Mouse (Mus musculus) kidney, adult 10 weeks (tissue): ENCODE data around the gene Slc12a5. TPM values are rescaled to one million over a fixed set of nuclear protein-coding genes. Genes with fewer than 3 reads are reported as not detected.

Experiments
- polyA plus RNA-seq: library from polyadenylated mRNA; stranded (reverse); fragments of 350-450 nt; fragmentation: Illumina TruSeq; extraction: RNeasy Lipid Tissue Mini Kit (QIAGEN cat#74804); gene quantifications from one replicate; pipeline ENCODE4 v1.2.3, GENCODE M21; 2014; ENCODE audit warnings: low read depth, low replicate concordance

Slc12a5 gene
- 1.7 TPM for polyA plus RNA-seq

GRCm38 (mm10) chr2:164960716-164961441 lies at the start of gene Slc12a5:
Gene Slc12a5, plus strand, starts transcription at chr2:164960802.

GRCm38 (mm10) chr2:164911086-164912048 lies 49.2 kb upstream of the Slc12a5 start, which contains the start of gene Zfp335:
Gene Zfp335, minus strand, starts transcription at chr2:164911757.

DNA sequence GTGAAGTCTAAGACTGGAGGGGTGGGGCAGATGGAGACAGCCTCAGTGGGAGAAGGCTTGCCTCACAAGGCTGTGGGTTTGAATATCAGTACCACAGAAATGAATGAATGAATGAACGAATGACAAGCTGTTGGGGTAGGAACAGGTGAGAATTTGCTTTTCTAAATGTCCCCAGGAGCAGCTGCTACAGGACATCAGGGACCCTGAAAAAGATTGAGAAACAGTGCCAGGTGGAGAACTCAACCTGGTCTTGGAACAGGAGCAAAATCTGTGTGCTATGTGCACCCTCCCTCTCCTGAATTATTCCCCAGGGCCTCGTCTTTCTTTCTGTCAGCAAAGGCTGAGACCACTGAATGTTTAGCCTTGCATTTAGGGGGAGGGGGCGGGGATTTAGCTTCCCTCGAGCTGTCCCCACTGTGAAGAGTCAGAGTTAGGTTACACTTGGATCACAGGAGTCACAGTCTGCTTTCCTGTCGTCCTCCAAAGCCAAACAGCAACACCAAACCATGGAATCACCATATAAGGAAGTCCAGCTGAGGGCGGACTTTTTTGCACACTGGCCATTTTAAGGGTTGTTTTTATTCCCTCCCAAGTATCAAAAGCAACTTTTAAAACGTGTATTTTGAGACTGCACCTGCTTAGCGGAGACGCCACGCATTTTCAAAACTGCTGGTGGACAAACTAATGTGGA lies 20.3 kb upstream of the Slc12a5 start, which contains the start of gene Mmp9:
Gene Mmp9, plus strand, starts transcription at position 641 of the 691 bp plus-strand sequence.

DNA sequence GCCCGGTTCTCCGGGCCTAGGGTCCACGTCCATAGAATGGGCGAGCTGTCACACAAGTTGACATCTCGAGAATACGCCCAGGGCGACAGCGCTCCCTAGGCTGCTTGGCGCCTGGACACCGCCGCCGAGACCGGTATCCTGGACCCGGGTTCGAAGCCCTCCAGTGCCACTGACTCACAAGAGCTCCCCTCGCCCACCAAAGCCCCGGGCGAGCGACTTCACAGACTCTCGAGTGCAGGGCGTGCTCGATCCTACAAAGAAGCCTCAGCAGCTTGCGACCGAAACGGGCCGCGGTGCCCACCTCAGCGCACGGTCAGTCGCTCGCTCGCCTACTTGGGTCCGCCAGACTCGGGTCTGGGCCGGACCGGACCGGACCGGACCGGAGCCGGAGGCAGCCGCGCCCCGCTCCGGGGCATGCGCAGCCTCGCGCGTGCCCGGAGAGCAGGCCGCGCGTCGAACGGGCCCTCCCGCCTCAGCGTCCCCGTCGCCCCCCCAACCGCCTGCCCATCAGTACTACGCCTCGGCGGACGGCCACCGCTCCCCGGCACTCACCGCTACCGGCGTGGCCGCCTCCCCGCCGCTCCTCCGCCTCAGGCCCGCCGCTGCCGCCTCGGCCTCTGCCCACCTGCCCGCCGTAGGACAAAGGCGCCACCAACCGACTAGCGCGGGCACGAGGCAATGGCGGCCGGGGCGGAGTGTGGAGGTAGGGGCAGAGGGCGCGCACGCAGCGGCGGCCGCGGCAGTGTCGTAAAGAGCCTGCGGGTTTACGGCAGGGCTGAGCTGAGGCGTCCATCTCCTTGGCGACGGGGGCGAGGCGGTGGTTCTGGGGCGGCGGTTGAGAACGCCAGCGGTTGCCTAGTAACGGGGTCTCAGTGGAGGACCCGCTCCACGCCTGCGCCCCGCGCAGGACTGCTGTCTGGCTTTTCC lies 73.8 kb downstream of the Slc12a5 start, which contains the start of gene Ncoa5:
Gene Ncoa5, minus strand, starts transcription at position 737 of the 927 bp plus-strand sequence.

Other genes starting within 250 kb of the Slc12a5 start
- not detected for gene Spint5, start 245.5 kb upstream of the Slc12a5 start, polyA plus RNA-seq
- 1.2 TPM for gene Wfdc3, start 214.9 kb upstream of the Slc12a5 start, polyA plus RNA-seq
- 2.1 TPM for gene Dnttip1, start 214.8 kb upstream of the Slc12a5 start, polyA plus RNA-seq
- 1.3 TPM for gene Ube2c, start 190.9 kb upstream of the Slc12a5 start, polyA plus RNA-seq
- not detected for gene Tnnc2, start 180.8 kb upstream of the Slc12a5 start, polyA plus RNA-seq
- 1.1 TPM for gene Snx21, start 175.0 kb upstream of the Slc12a5 start, polyA plus RNA-seq
- 1.7 TPM for gene Acot8, start 155.9 kb upstream of the Slc12a5 start, polyA plus RNA-seq
- 1.5 TPM for gene Zswim3, start 155.7 kb upstream of the Slc12a5 start, polyA plus RNA-seq
- 3.4 TPM for gene Zswim1, start 138.1 kb upstream of the Slc12a5 start, polyA plus RNA-seq
- not detected for gene Spata25, start 132.3 kb upstream of the Slc12a5 start, polyA plus RNA-seq
- 52.2 TPM for gene Ctsa, start 127.9 kb upstream of the Slc12a5 start, polyA plus RNA-seq
- gene Neurl2, start 127.3 kb upstream of the Slc12a5 start, polyA plus RNA-seq: not detected
- gene Pltp, start 103.1 kb upstream of the Slc12a5 start, polyA plus RNA-seq: 0.44 TPM
- 4.1 TPM for gene Pcif1, start 81.5 kb upstream of the Slc12a5 start, polyA plus RNA-seq
- 0.16 TPM for gene Zfp335, start 49.0 kb upstream of the Slc12a5 start, polyA plus RNA-seq
- gene Mmp9, start 20.0 kb upstream of the Slc12a5 start, polyA plus RNA-seq: 0.40 TPM
- 9.3 TPM for gene Ncoa5, start 74.1 kb downstream of the Slc12a5 start, polyA plus RNA-seq
- gene Cd40, start 94.8 kb downstream of the Slc12a5 start, polyA plus RNA-seq: 0.49 TPM
- gene 1700025C18Rik, start 129.9 kb downstream of the Slc12a5 start, polyA plus RNA-seq: not detected